9 mouse cellular contexts compared by ENCODE assay signal in genomic region chr7:44335031-44335878, GRCm38 (mm10). TPM values are rescaled to one million over a fixed set of nuclear protein-coding genes. Genes with fewer than 3 reads are reported as not detected.
DNase-seq lines count a peak whose midpoint lies in the region; ATAC-seq and TF ChIP-seq lines count a peak whose summit lies in the region.
"Had no signal": no experiment of that assay in that cellular context is flagged by ENCODE, and none has a peak within 500 bp of the region (broad histone marks: within the 10 kb centered on the region; RNA-seq: fewer than 3 reads in every experiment).

No protein-coding gene starts in this region.

- H3K4me3 ChIP-seq in heart, embryonic 16.5 days (ENCODE audit: low read length): peak overlapping the region; percentile 33
- H3K4me3 ChIP-seq in ES-E14 (ENCODE audit: insufficient read depth in 1 of 2, low read depth in 1 of 2, low read length in 2 of 2, poor library complexity in 1 of 2, severe bottlenecking in 1 of 2): peak overlapping the region; percentile 53 to 62; a peak in 3 of 4 replicates
- H3K4me3 ChIP-seq in hindbrain, embryonic 11.5 days (ENCODE audit: low read depth, low read length): peak overlapping the region; percentile 52
- H3K4me3 ChIP-seq in midbrain, embryonic 14.5 days (replicated peaks; ENCODE audit: low read depth, low read length): peak overlapping the region; percentile 68

- H3K9ac ChIP-seq in heart, embryonic 16.5 days (ENCODE audit: low read length): no peak overlapping the region
- H3K9ac ChIP-seq in ES-E14 (ENCODE audit: insufficient read depth, low read depth, low read length, poor library complexity, severe bottlenecking): no peak overlapping the region
- peak overlapping the region; percentile 71 for H3K9ac ChIP-seq in hindbrain, embryonic 11.5 days (ENCODE audit: low read depth, low read length)
- peak overlapping the region; percentile 93 for H3K9ac ChIP-seq in midbrain, embryonic 14.5 days (replicated peaks; ENCODE audit: low read length)

- no peak for ATAC-seq in heart, embryonic 16.5 days (replicated peaks; ENCODE audit: extremely low read depth, insufficient read depth, low FRiP score)
- ATAC-seq in hindbrain, embryonic 11.5 days (ENCODE audit: low FRiP score): peak; percentile 79
- ATAC-seq in midbrain, embryonic 14.5 days (ENCODE audit: low FRiP score, low TSS enrichment): peak; percentile 78

- peaks cover 73% of the 10 kb centered on the region for H3K27me3 ChIP-seq in heart, embryonic 16.5 days (ENCODE audit: control insufficient read depth, insufficient read depth, low read length)
- peaks cover 52% of the 10 kb centered on the region for H3K27me3 ChIP-seq in hindbrain, embryonic 11.5 days (ENCODE audit: control insufficient read depth, insufficient read depth, low read length)
- H3K27me3 ChIP-seq in midbrain, embryonic 14.5 days (ENCODE audit: control insufficient read depth, insufficient read depth, low read length): peaks cover 3% of the 10 kb centered on the region; the same call in 1 of the 2 replicates

- in situ Hi-C loops in ES-E14 (cut with MboI; ENCODE audit: low sequenced_read_pairs in 2 of 2, unreplicated experiment in 2 of 2): no loop called here

- no peaks in the 10 kb centered on the region for H3K9me3 ChIP-seq in heart, embryonic 16.5 days (replicated peaks; ENCODE audit: control insufficient read depth, low read length)
- H3K9me3 ChIP-seq in ES-E14 (ENCODE audit: control insufficient read depth, insufficient read depth, low read depth, low read length): no peaks in the 10 kb centered on the region
- no peaks in the 10 kb centered on the region for H3K9me3 ChIP-seq in hindbrain, embryonic 11.5 days (ENCODE audit: control insufficient read depth, low read length)
- H3K9me3 ChIP-seq in midbrain, embryonic 14.5 days (ENCODE audit: control insufficient read depth, low read length): no peaks in the 10 kb centered on the region

- DNase-seq in heart, adult 11 months: no peak
- no peak for DNase-seq in ES-E14 (ENCODE audit: low read depth, low spot score)
- peak; percentile 78 to 83 for DNase-seq in cerebellum, postnatal 25 days
- DNase-seq in hindbrain, embryonic 11.5 days (ENCODE audit: low spot score): peak; percentile 74
- DNase-seq in midbrain, embryonic 14.5 days: peak; percentile 88
- DNase-seq in spleen, adult 18-20 months: no peak
- no peak for DNase-seq in urinary bladder, postnatal 14 days (ENCODE audit: low spot score)

- no peaks in the 10 kb centered on the region for H3K36me3 ChIP-seq in heart, embryonic 16.5 days (ENCODE audit: control insufficient read depth, insufficient read depth)
- no peaks in the 10 kb centered on the region for H3K36me3 ChIP-seq in ES-E14 (ENCODE audit: control insufficient read depth, insufficient read depth, low read length, poor library complexity, severe bottlenecking)
- no peaks in the 10 kb centered on the region for H3K36me3 ChIP-seq in hindbrain, embryonic 11.5 days (ENCODE audit: control insufficient read depth, insufficient read depth, low read length)
- H3K36me3 ChIP-seq in midbrain, embryonic 14.5 days (ENCODE audit: control insufficient read depth, insufficient read depth, low read length): peaks cover 15% of the 10 kb centered on the region

- 4% methylated on average over 23 of the region's 40 CpGs for WGBS in heart, embryonic 16.5 days
- 10% methylated on average over 15 of the region's 40 CpGs for WGBS in hindbrain, embryonic 11.5 days
- WGBS in midbrain, embryonic 14.5 days: 4% methylated on average over 36 of the region's 40 CpGs

- no peak overlapping the region for H3K27ac ChIP-seq in heart, embryonic 16.5 days (ENCODE audit: low read length)
- H3K27ac ChIP-seq in ES-E14 (ENCODE audit: insufficient read depth, low read depth, low read length, poor library complexity, severe bottlenecking): no peak overlapping the region
- peak overlapping the region; percentile 77 for H3K27ac ChIP-seq in hindbrain, embryonic 11.5 days (ENCODE audit: low read depth, low read length)
- peak overlapping the region; percentile 93 for H3K27ac ChIP-seq in midbrain, embryonic 14.5 days (replicated peaks; ENCODE audit: low read depth, low read length)

- no peaks in the 10 kb centered on the region for H3K4me1 ChIP-seq in heart, embryonic 16.5 days (ENCODE audit: control insufficient read depth, insufficient read depth, low read length)
- peaks cover 0 to 10% of the 10 kb centered on the region in 2 experiments; a peak in 1 of 4 replicates for H3K4me1 ChIP-seq in ES-E14 (ENCODE audit: control insufficient read depth in 2 of 2, insufficient read depth in 2 of 2, low read length in 2 of 2, poor library complexity in 1 of 2)
- no peaks in the 10 kb centered on the region; the same call in 1 of the 2 replicates for H3K4me1 ChIP-seq in hindbrain, embryonic 11.5 days (replicated peaks; ENCODE audit: control insufficient read depth, insufficient read depth, low read length)
- H3K4me1 ChIP-seq in midbrain, embryonic 14.5 days (ENCODE audit: control insufficient read depth, insufficient read depth, low read length): peaks cover 14% of the 10 kb centered on the region

- H3K4me2 ChIP-seq in heart, embryonic 16.5 days (ENCODE audit: low read depth, low read length): peak overlapping the region; percentile 58
- H3K4me2 ChIP-seq in hindbrain, embryonic 11.5 days (replicated peaks; ENCODE audit: low read depth, low read length): peak overlapping the region; percentile 95
- peak overlapping the region; percentile 93 for H3K4me2 ChIP-seq in midbrain, embryonic 14.5 days (ENCODE audit: low read length)

TF ChIP-seq in ES-E14, 5 proteins besides CTCF, POLR2A, EP300 and RAD21:
- TF ChIP-seq CHD2 (IDR thresholded peaks at IDR 0.05; ENCODE audit: low read depth, low read length) (no peak), HCFC1 (IDR thresholded peaks at IDR 0.05; ENCODE audit: borderline replicate concordance, insufficient read depth, low read length) (no peak), MAFK (IDR thresholded peaks at IDR 0.05; ENCODE audit: insufficient read depth, low read depth, low read length) (no peak), ZC3H11A (IDR thresholded peaks at IDR 0.05; ENCODE audit: borderline replicate concordance, low read depth, low read length) (no peak), ZNF384 (IDR thresholded peaks at IDR 0.05; ENCODE audit: low read depth, low read length) (no peak)

RNA-seq across cellular contexts. Expression of gene Shank1, which starts 25.2 kb away (rescaled TPM):
- polyA plus RNA-seq in heart, embryonic 16.5 days (2015; fragmentation: Nextera tagmentation; extraction: Ambion mirVana): 0.55 and 0.66 TPM in 2 replicates
- 1.0 and 1.5 TPM in 2 replicates for total RNA-seq in ES-E14 (2012; rRNA removed)
- polyA plus RNA-seq in hindbrain, embryonic 11.5 days (2014; fragmentation: Nextera tagmentation; extraction: Ambion mirVana): 5.1 and 6.9 TPM in 2 replicates
- polyA plus RNA-seq in midbrain, embryonic 14.5 days (2014; fragmentation: Nextera tagmentation; extraction: Ambion mirVana): 35.1 and 37.8 TPM in 2 replicates
- total RNA-seq: hematopoietic stem cell, adult 5-6 weeks had no signal

RNA-seq across cellular contexts. Expression of gene Clec11a, which starts 28.6 kb away (rescaled TPM):
- polyA plus RNA-seq in heart, embryonic 16.5 days (2015; fragmentation: Nextera tagmentation; extraction: Ambion mirVana): 1.4 and 1.8 TPM in 2 replicates
- total RNA-seq in ES-E14 (2012; rRNA removed): 2.2 TPM in 2 replicates
- polyA plus RNA-seq in hindbrain, embryonic 11.5 days (2014; fragmentation: Nextera tagmentation; extraction: Ambion mirVana): 2.7 TPM in 2 replicates
- 4.6 and 4.7 TPM in 2 replicates for polyA plus RNA-seq in midbrain, embryonic 14.5 days (2014; fragmentation: Nextera tagmentation; extraction: Ambion mirVana)

RNA-seq across cellular contexts. Expression of gene Syt3, which starts 48.6 kb away (rescaled TPM):
- 0.62 and 0.70 TPM in 2 replicates for polyA plus RNA-seq in heart, embryonic 16.5 days (2015; fragmentation: Nextera tagmentation; extraction: Ambion mirVana)
- total RNA-seq in ES-E14 (2012; rRNA removed): 5.8 and 8.0 TPM in 2 replicates
- 2.4 and 3.5 TPM in 2 replicates for polyA plus RNA-seq in hindbrain, embryonic 11.5 days (2014; fragmentation: Nextera tagmentation; extraction: Ambion mirVana)
- 39.5 and 48.5 TPM in 2 replicates for polyA plus RNA-seq in midbrain, embryonic 14.5 days (2014; fragmentation: Nextera tagmentation; extraction: Ambion mirVana)

RNA-seq across cellular contexts. Expression of gene 1700008O03Rik, which starts 50.4 kb away (rescaled TPM):
- 0.32 and 0.41 TPM in 2 replicates for polyA plus RNA-seq in heart, embryonic 16.5 days (2015; fragmentation: Nextera tagmentation; extraction: Ambion mirVana)
- 1.4 and 4.8 TPM in 2 replicates for total RNA-seq in ES-E14 (2012; rRNA removed)
- polyA plus RNA-seq in hindbrain, embryonic 11.5 days (2014; fragmentation: Nextera tagmentation; extraction: Ambion mirVana): 1.3 and 1.4 TPM in 2 replicates
- 1.7 and 1.9 TPM in 2 replicates for polyA plus RNA-seq in midbrain, embryonic 14.5 days (2014; fragmentation: Nextera tagmentation; extraction: Ambion mirVana)

Comparison
In these comparisons a context has a peak if more than half of its experiments do, and no peak if none do; other contexts are left out.
1. H3K27ac ChIP-seq: peak in hindbrain, embryonic 11.5 days (single experiment) and midbrain, embryonic 14.5 days (single experiment); none in heart, embryonic 16.5 days (single experiment) and ES-E14 (single experiment).
2. H3K9ac ChIP-seq: peak in hindbrain, embryonic 11.5 days (single experiment) and midbrain, embryonic 14.5 days (single experiment); none in heart, embryonic 16.5 days (single experiment) and ES-E14 (single experiment).
3. DNase-seq: peak in cerebellum, postnatal 25 days (2 of 2), hindbrain, embryonic 11.5 days (single experiment) and midbrain, embryonic 14.5 days (single experiment); none in heart, adult 11 months (single experiment), ES-E14 (single experiment), spleen, adult 18-20 months (0 of 2) and urinary bladder, postnatal 14 days (single experiment).
4. Peak in every context shown above with its lines, with median percentiles within 50 percentile points of each other: H3K4me2 ChIP-seq and H3K4me3 ChIP-seq.